Mouse (Mus musculus) adipocyte (in vitro differentiated cells): Measurements from ENCODE around the gene Hist1h3f.
"Not testable (repeated sequence)": the region's sequence is repeated elsewhere in the genome, so short reads cannot be mapped to it uniquely, and the experiment has no call there.

Experiments
- DNase-seq: peaks from one replicate; pipeline ENCODE4 v3.0.0-alpha.2; 2016; ENCODE audit warnings: low spot score

The Hist1h3f gene

DNA sequence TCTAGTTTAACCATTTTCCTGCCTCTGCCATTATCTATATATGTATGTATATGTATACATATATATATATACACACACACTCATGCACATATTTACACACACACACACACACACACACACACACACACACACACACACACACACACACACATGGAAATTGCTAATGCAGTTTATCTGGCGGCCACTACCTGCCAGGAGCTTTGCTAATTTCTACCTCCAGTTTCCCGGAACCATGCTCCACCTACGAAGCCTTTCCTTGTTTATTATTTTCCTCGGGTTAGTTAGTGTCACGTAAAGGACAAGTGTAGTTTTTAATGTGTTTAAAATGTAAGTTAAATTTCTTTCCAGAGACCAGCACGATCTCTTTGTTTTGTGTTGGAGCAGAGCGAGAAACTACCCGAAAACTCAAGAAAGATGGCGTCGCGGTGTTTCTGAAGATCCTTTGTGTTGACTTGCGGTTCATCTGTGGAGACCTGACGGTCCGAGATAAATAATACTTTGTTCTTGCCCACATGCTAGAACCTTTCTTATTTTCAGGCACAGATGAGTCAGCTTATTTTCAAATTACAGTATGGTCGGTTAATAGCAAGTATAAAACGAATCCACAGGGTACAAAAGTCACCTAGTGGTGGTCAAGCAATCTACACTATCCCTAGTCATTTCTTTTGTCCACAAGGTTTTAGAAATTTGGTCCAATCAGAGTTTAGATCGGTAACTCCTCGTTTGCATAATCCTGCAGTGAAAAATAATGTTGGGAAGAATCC, 19.0 kb downstream of the Hist1h3f start:
- DNase-seq = peak; percentile 83

DNA sequence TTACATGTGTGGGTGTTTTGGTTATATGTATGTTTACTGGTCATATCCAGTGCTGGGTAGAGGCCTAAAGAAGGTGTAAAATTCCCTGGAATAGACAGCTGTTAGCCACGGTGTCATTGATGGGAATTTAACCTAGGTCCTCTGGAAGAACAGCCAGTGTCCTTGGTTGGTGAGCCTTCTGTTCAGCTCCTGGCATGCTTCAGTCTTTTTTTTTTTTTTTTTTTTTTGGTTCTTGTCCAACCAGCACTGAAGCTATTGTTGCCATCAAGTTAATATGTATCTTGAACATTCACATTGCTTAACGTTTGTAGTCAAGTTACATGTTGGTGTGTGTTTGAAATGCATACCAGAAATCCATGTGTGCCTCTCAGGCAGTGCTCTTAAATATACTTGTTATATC, 20.6 kb downstream of the Hist1h3f start:
- DNase-seq = no peak

DNA sequence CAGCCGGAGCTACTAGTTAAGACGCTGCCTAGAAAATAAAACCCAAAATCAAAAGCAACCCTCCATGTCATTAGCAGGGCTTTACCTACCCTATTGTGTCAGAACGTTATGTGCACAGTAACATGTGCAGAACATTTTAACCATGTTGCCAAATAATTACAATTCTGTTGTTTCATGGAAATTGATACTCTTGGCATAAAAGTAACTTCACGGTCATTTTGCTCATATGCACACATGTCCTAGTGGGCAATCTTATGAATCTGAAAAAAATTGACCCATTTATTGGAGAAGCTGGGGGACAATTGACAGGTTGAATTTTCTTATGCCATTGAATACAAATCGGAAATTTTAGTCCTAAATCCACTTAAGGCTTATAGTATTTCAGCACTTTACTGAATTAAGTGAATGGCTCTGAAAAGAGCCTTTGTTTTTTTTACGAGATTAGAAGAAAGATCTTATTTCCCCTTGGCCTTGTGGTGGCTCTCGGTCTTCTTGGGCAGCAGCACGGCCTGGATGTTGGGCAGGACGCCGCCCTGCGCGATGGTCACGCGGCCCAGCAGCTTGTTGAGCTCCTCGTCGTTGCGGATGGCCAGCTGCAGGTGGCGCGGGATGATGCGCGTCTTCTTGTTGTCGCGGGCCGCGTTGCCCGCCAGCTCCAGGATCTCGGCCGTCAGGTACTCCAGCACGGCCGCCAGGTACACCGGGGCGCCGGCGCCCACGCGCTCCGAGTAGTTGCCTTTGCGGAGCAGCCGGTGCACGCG, 26.6 kb downstream of the Hist1h3f start:
- not testable (repeated sequence) for DNase-seq

DNA sequence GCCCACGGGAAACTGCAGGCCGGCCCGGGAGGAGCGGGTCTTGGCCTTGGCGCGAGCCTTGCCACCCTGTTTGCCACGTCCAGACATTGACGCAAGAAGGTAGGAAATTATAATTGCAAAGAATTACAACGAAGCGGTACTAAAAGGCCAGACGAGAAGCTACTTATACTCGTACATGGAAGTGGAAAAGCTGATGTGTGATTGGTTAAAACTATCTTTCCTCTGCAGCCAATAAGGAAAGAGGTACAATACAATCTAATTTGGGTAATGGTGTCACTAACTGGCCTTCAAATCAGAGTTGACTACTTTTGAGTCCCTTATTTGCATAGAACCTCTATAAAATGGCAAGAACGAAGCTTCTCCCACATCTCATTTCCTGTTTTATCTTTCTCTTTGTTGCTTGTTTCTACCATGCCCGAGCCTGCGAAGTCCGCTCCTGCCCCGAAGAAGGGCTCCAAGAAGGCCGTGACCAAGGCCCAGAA, 27.2 kb downstream of the Hist1h3f start, which contains the start of the genes Hist1h2ae and Hist1h2bg:
Hist1h2ae (minus strand) TSS at position 199 of the 482 bp plus-strand sequence.
Hist1h2bg (plus strand) TSS at position 375 of the 482 bp plus-strand sequence.
- DNase-seq = peak; percentile 93

DNA sequence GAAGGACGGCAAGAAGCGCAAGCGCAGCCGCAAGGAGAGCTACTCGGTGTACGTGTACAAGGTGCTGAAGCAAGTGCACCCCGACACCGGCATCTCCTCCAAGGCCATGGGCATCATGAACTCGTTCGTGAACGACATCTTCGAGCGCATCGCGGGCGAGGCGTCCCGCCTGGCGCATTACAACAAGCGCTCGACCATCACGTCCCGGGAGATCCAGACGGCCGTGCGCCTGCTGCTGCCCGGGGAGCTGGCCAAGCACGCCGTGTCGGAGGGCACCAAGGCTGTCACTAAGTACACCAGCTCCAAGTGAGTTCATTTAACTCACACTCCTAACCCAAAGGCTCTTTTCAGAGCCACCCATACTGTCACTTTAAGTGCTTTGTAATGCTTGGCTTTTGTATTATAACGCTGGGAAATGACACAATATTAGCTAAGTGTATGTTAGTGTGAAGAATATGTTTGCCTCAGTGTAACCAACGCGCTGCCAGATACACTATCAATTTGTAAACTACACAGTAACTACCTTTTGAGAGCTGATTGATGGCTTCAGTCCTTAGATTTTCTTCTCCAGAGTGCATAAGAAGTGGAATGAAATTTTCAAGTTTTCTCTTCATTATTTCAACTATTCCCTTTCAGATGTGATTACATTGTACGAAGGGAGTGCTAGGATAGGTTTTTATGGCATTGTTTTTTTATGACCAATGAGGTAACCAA, 27.8 kb downstream of the Hist1h3f start:
- not testable (repeated sequence) for DNase-seq

DNA sequence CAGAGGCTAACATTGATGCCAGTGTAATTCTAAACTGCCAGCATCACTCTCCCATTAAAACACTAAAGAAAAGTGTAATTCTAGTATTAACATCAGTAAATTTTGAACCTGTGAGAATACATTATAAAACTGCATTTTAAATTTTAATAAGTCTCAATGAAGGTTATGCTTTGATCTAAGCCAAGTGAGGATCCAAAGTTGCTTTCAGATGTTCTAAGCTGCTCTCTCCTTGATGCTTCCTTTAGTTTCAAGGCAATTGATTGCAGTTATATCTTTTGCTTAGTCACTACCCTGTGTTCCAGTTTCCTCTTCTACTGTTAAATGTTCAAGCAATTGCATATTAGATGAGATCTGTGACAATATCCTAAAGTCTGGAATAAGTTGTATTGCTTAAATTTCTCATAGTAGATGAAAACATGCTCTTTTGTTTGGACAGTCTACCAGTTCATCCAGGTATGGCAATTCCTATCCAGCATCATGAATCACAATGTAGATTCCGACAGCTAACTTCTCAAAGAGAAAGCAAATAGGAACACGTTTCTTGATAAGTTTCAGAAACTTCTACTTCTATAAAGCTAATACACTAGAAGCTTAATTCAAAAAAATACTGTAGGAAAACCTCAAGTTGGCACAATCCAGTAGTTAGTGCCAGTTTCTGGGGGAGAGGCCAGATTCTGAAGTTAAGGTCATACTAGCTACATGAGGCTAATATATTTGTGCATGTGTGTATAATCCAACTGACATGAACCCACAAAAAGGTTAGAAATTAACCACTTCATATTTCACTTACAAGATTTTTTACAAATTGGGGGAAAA, 28.6 kb downstream of the Hist1h3f start:
- DNase-seq = peak; percentile 44

DNA sequence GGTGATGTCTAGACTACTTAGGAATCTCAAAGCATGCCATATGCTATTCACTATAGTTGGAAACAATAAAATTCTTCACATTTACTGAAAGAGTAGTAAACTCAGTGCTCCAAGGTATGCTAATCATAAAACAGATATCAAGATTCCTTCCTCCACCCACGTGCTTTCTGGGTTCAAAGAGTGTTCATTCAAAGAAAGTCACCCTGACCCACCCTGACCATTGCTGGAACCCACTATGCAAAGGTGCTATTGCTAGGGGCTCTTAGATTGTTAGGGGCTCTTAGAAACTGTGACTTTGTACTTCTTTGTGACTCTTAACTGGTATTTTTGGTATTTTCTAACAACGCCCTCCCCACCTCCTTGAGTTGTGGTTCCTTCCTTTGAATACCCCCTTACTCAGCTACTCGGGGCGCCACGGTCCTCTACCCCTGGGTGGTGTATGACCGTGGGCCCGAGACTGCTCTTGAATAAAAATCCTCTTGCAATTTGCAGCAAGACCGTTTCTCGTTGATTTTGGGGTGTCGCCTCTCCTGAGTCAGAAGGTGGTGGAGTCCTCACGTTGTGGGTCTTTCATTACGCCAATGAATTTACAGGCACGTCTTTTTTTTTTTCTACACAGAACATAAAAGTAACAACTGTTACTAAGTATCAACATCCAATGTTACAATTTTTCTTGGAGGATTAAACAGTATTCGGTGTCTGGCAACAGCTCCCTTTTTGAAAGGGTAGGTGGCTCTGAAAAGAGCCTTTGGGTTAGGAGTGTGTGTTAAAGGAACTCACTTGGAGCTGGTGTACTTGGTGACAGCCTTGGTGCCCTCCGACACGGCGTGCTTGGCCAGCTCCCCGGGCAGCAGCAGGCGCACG, 29.4 kb downstream of the Hist1h3f start:
- DNase-seq = not testable (repeated sequence)

DNA sequence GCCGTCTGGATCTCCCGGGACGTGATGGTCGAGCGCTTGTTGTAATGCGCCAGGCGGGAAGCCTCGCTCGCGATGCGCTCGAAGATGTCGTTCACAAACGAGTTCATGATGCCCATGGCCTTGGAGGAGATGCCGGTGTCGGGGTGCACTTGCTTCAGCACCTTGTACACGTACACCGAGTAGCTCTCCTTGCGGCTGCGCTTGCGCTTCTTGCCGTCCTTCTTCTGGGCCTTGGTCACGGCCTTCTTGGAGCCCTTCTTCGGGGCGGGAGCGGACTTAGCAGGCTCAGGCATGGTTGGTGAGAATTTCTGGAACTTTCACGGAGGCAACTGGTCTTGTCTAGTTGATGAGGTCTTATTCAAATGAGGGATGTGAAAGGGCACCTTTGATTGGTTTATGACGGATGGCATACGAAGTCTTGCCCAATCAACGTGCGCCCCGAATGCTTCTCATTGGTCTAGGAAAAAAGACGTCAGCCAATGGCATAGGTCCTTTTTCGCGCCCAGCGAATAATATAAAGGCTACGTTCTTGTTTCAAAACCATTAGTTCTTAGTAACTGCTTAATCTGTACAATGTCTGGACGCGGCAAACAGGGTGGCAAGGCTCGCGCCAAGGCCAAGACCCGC, 30.2 kb downstream of the Hist1h3f start, which contains the start of the genes Hist1h2bf and Hist1h2ad:
Hist1h2bf (minus strand) TSS at position 299 of the 627 bp plus-strand sequence.
Hist1h2ad (plus strand) TSS at position 484 of the 627 bp plus-strand sequence.
- peak; percentile 95 for DNase-seq

DNA sequence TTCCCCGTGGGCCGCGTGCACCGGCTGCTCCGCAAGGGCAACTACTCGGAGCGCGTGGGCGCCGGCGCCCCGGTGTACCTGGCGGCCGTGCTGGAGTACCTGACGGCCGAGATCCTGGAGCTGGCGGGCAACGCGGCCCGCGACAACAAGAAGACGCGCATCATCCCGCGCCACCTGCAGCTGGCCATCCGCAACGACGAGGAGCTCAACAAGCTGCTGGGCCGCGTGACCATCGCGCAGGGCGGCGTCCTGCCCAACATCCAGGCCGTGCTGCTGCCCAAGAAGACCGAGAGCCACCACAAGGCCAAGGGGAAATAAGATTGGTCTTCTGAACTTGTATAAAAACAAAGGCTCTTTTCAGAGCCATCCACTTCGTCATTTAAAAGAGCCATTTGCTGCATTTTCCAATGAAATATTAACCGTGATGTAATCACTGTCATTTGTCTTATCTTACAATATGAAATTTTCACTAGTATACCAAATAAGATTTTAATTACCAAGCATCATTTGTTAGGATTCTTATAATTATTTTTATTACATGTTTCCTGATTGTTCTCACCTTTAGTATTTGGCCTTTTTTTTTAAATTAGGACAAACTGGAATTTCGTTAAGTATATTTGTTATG, 30.8 kb downstream of the Hist1h3f start:
- DNase-seq = not testable (repeated sequence)

DNA sequence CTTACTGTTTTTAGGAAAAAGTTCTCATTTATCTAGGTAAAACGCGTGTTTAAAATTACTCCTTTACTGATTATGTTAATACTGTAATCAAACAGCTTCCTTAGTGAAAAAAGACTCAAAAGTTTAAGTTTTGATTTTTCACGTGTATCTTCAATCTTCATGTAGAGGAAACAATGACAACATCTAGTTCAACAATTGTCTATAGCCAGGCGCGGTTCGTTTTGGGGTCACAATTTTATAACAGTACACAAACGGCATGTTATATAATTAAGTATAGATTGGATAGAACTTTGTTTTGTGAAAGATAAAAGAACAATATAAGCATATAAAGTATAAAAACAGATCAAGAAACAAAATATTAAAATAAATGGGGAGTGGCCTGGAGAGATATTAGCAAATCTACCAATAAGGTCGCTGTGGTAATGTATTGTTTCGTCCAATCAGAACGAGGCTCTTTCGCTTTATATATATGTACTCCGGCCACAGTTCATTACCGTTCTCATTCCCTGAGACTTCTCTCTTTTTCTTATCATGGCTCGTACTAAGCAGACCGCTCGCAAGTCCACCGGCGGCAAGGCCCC, 31.5 kb downstream of the Hist1h3f start, which contains the start of gene Hist1h3d:
Hist1h3d (plus strand) TSS at position 493 of the 581 bp plus-strand sequence.
- peak; percentile 83 for DNase-seq

DNA sequence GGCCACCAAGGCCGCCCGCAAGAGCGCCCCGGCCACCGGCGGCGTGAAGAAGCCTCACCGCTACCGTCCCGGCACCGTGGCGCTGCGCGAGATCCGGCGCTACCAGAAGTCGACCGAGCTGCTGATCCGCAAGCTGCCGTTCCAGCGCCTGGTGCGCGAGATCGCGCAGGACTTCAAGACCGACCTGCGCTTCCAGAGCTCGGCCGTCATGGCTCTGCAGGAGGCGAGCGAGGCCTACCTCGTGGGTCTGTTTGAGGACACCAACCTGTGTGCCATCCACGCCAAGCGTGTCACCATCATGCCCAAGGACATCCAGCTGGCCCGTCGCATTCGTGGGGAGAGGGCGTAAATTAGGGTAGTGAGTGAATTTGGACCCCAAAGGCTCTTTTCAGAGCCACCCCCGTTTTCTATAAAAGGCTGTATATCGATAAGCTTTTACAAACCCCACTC, 32.0 kb downstream of the Hist1h3f start:
- not testable (repeated sequence) for DNase-seq

DNA sequence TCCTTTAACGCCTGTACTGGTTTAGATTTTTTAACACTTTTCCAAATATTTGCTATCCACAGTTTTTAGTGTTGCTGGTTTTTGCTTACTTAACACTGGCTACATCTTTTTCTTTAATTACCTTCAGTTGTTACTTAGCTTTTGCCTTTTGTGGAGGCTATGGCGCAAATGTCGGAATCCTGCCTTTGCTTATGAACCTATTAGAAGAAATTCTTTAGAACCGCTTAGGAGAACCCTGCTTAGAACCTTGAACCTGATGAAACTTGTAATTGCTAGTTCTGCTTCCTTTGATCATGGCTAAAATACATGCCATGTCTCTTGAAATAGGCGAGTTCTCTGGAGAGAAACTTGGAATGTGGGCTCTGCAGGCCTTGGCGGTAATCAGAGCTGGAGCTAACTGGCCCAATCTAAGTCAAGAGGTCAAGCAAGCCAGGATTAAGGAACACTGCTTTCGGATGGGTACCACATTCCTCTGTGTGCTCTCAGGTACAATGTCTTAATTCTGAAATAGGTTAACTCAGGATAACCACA, 32.6 kb downstream of the Hist1h3f start:
- no peak for DNase-seq

DNA sequence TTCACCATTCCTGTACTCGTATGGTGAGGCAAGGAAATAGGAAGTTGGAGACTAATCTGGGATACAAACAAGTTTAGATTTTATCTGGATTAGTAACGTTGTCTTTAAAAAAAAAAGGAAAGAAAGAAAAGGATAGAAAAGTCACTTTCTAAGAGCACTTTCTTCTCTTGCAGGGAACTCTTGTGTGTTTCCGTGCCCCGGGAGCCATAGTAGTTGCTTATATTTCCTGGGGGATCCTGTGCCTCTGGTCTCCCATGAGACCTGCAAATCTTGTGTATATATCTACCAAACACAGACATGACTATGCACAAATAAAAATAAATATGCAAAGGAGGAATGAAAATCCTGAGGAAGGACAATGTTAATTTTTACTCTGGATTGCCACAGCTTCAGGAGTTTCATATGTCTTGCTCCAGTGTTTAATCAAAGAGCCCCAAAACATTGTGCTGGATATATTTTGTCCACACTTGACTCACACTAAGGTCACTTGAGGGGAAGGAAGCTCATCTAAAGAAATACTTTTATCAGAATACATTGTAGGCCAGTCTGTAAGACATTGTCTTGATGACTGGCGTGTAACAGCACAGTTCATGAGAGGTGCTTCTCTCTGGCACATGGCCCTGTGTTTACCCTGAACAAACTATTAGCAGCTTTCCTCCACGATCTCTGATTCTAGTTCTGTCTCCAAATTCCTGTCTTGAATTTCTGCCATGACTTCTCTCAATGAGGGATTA, 33.2 kb downstream of the Hist1h3f start:
- DNase-seq = no peak

DNA sequence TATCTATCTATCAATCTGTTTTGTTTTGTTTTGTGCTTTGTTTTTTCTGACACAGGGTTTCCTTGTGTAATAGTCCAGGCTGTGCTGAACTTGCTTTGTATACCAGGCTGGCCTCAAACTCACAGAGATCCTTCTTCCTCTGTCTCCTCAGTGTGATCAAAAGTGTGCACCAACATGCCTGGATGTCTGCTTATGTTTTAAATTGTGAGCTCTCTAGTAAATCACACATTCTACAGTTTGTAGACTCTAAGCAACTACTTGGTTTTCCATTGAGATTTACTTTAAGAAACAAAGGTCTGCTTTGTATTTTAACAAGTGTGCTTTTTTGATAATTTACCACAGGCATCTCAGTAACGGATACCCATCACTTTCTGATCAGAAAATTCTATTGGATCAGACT, 34.0 kb downstream of the Hist1h3f start:
- DNase-seq = no peak

DNA sequence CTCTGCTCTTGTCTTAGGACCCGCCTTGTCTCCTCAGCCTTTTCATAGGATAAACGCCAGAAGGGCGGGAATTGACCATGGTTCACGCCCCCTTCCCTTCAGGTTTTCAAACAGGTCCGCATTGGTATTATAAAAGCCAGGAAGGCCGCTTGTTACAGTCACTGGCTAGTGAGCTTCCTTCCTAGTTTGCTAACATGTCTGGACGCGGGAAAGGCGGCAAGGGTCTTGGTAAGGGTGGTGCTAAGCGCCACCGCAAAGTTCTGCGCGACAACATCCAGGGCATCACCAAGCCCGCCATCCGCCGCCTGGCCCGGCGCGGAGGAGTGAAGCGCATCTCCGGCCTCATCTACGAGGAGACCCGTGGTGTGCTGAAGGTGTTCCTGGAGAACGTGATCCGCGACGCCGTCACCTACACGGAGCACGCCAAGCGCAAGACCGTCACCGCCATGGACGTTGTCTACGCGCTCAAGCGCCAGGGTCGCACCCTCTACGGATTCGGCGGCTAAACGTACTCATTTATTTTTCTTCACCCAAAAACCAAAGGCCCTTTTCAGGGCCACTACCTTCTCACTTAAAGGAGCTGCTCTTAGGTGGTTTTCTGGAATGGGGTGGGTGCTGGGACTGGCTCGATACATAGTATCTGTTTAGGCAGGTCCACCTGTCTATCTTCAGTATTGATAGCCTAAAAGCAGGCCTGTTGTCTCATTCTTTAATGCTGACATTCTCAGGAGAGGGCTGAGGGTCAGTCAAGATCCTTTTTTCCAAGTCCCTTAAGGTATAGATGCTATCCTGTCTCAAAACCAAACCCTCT, 37.8 kb downstream of the Hist1h3f start, which contains the start of gene Hist1h4d:
Hist1h4d (plus strand) TSS at position 191 of the 811 bp plus-strand sequence.
- DNase-seq = peak; percentile 99

DNA sequence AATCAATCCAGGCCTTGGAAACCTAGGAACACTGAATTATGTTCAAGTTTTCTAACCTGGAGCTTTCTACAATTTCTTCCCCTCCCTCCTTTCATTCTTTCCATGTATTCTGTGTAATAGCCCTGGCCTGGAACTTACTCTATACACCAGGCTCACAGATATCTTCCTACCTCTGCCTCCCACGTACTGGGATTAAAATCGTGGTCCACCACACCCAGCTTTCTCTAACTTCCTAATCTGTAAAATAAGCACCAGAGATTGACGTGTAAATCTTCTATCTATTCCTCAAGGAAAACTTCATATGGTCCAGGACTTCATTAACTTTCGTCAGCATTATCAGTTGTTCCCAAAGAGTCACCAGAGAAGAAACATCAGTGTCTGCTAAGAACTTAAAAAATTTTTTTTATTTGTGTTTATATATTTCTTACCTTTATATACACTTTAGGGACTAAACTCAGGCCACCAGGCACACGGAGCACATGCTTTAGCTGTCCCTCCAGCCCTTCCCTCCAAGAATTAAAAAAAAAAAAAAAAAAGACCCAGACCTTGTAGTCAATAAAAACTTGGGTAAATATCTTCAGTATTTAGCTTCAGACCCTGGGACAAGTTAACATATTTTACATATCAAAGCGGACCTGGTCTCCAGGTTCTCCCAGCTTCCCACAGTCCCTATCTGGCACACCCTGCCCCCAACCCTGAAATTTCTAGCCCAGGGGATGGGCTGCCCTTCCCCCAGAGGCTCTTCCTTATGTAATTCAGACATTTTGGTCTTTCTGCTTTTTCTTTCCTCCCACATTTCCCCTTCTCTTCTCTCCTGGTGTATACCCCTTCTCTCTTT, 38.6 kb downstream of the Hist1h3f start:
- peak; percentile 52 for DNase-seq
